Mouse (Mus musculus) G1E-ER4 (cell line): ENCODE results near the gene Wdr26. TPM values are rescaled to one million over a fixed set of nuclear protein-coding genes. Genes with fewer than 3 reads are reported as not detected.

Experiments used
- GATA1 ChIP-seq: IDR thresholded peaks from one replicate; pipeline ENCODE4 v1.8.0; 2012; ENCODE audit warnings: low read length, inconsistent platforms
- polyA plus RNA-seq: library from polyadenylated mRNA; stranded (reverse); fragments of >175 nt; gene quantifications from 2 replicates; pipeline ENCODE4 v1.2.3, GENCODE M21; 2012

Wdr26 gene
- polyA plus RNA-seq: 28.2 and 33.2 TPM in 2 replicates

GRCm38 (mm10) chr1:181211920-181212633 is at the start of gene Wdr26:
Gene Wdr26, minus strand, starts transcription at chr1:181212001.
- TF ChIP-seq GATA1: no peak

GRCm38 (mm10) chr1:181260949-181261696 is 49.3 kb upstream of the Wdr26 start:
- no peak for TF ChIP-seq GATA1

GRCm38 (mm10) chr1:181260422-181260821 is 48.6 kb upstream of the Wdr26 start:
- no peak for TF ChIP-seq GATA1

GRCm38 (mm10) chr1:181259626-181260410 is 48.0 kb upstream of the Wdr26 start:
- TF ChIP-seq GATA1: no peak

GRCm38 (mm10) chr1:181259056-181259455 is 47.3 kb upstream of the Wdr26 start:
- TF ChIP-seq GATA1: no peak

- no peak for TF ChIP-seq GATA1
These were observed 46.8 kb upstream of the Wdr26 start for GRCm38 (mm10) chr1:181258616-181259015.

- TF ChIP-seq GATA1: no peak
These were observed 46.1 kb upstream of the Wdr26 start for GRCm38 (mm10) chr1:181257585-181258555.

- TF ChIP-seq GATA1: peak; percentile 50
These were observed 45.1 kb upstream of the Wdr26 start for GRCm38 (mm10) chr1:181256689-181257584.

GRCm38 (mm10) chr1:181255891-181256688 is 44.3 kb upstream of the Wdr26 start:
- TF ChIP-seq GATA1: no peak

- TF ChIP-seq GATA1: no peak
These were observed 43.6 kb upstream of the Wdr26 start for GRCm38 (mm10) chr1:181255450-181255849.

GRCm38 (mm10) chr1:181251624-181252023 is 39.8 kb upstream of the Wdr26 start:
- TF ChIP-seq GATA1: no peak

GRCm38 (mm10) chr1:181250961-181251360 is 39.2 kb upstream of the Wdr26 start:
- no peak for TF ChIP-seq GATA1

GRCm38 (mm10) chr1:181249537-181249936 is 37.7 kb upstream of the Wdr26 start:
- TF ChIP-seq GATA1: no peak
